Mouse (Mus musculus) kidney, adult 8-10 months (tissue): ENCODE data around the gene Gxylt2.

Experiments used
- DNase-seq, 2 experiments: peaks; one replicate each; pipeline ENCODE4 v3.0.0; 2022

Gxylt2 gene

GRCm38 (mm10) chr6:100851083-100851482 is 146.5 kb downstream of the Gxylt2 start:
- DNase-seq, result no peak
